Mouse (Mus musculus): ENCODE measurements around the gene Dnaic2. TPM values are rescaled to one million over a fixed set of nuclear protein-coding genes. Genes with fewer than 3 reads are reported as not detected.
A peak's percentile ranks its signal among the peaks of the same experiment; 100 is the strongest.

Dnaic2 gene
- polyA plus RNA-seq, 1 experiment: 1.00 TPM

DNA sequence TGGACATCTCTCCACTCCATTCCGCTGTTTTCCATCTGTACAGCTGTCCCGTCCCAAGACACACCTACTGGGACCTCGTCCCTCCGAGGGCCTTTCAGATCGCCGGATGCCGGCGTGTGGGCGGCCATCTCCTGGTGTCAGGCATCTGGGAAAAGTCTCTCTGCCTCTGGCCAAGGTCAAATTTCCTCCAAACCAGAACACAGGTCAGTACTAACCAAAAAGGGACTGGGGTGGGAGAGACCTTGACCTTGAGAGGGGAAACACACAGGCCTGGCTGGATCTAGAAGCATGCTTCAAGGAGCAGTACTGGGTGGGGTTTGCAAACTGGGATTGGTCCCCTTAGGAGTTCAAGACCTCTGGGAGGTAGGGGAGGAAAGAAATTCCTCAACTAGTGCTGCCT lies 62.5 kb downstream of the Dnaic2 start:
- Histone ChIP-seq H3K4me3 (no peak overlapping the region), H3K27me3 (ENCODE audit: control insufficient read depth, insufficient read depth, insufficient read length) (no peaks in the 10 kb centered on the region), H3K36me3 (ENCODE audit: control insufficient read depth, insufficient read depth) (no peaks in the 10 kb centered on the region), H3K4me2 (ENCODE audit: low read depth) (no peak overlapping the region), H3K79me2 (ENCODE audit: control insufficient read depth, insufficient read depth) (no peaks in the 10 kb centered on the region), H3ac (ENCODE audit: control insufficient read depth, insufficient read length) (no peak overlapping the region)
- no peak for TF ChIP-seq E2F4 (IDR thresholded peaks at IDR 0.05; ENCODE audit: insufficient read depth)
- no peak for TF ChIP-seq REST (IDR thresholded peaks at IDR 0.05; ENCODE audit: insufficient read depth, insufficient read length)
- TF ChIP-seq MAX (IDR thresholded peaks at IDR 0.05; ENCODE audit: low read depth): no peak
- TF ChIP-seq TCF3 (IDR thresholded peaks at IDR 0.05; ENCODE audit: insufficient read length, low read depth): no peak

DNA sequence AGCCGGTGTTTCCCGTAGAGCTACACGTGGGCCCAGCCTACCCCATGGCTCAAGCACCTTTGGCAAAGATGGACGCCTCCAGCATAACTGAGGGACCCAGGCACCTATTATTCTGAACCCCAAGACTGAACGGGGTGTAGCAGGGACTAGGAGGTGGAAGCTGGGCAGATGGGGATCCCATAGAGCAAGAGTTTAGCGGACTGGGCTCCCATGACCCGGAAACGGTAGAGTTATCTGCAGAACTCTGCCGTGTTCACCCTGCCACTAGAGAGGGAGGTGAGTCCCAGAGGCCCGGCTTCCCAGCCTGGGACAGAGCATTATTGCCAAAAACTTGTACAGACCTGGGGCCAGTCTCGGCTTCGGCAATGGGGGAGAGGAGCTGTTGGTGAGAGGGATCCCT lies 63.0 kb downstream of the Dnaic2 start:
- no peak for TF ChIP-seq POLR2A (IDR thresholded peaks at IDR 0.05; ENCODE audit: insufficient read length, low read depth)
- TF ChIP-seq E2F4 (IDR thresholded peaks at IDR 0.05; ENCODE audit: insufficient read depth): no peak
- no peak for TF ChIP-seq SRF (IDR thresholded peaks at IDR 0.05; ENCODE audit: control insufficient read depth, insufficient read length, low read depth)
- TF ChIP-seq MYOD1 (IDR thresholded peaks at IDR 0.05; ENCODE audit: control insufficient read depth in 1 of 3, insufficient read length in 2 of 3, low read depth in 2 of 3): no peak
- H3K4me2 ChIP-seq (ENCODE audit: low read depth): no peak overlapping the region
- no peak overlapping the region for H3ac ChIP-seq (ENCODE audit: control insufficient read depth, insufficient read length)
- no peaks in the 10 kb centered on the region for H3K36me3 ChIP-seq (ENCODE audit: control insufficient read depth, insufficient read depth)
- no peaks in the 10 kb centered on the region for H3K79me2 ChIP-seq (ENCODE audit: control insufficient read depth, insufficient read depth)
- H3K27me3 ChIP-seq (ENCODE audit: control insufficient read depth, insufficient read depth, insufficient read length): no peaks in the 10 kb centered on the region
- H3K4me3 ChIP-seq: no peak overlapping the region

DNA sequence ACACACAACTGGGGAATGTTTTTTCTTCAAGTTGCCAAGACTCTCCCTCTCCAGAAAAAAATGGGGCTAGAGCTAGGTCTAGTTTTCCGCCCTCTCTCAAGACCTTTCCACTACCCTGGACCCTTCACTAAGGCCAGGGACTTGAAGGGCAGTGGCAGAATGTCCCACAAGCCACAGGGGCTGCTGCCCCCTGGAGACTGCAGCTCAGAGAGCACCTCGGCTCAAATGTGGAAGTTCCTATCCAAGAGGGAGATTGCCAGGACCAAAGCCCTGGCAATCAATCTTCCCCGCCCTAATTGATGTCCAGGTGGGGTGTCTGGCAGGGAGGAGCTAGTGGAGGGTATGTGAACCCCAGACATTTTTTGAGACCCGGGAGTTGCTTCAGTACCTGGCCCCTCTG lies 63.6 kb downstream of the Dnaic2 start:
- H3K36me3 ChIP-seq (ENCODE audit: control insufficient read depth, insufficient read depth): no peaks in the 10 kb centered on the region
- no peak overlapping the region for H3K4me3 ChIP-seq
- no peaks in the 10 kb centered on the region for H3K27me3 ChIP-seq (ENCODE audit: control insufficient read depth, insufficient read depth, insufficient read length)

DNA sequence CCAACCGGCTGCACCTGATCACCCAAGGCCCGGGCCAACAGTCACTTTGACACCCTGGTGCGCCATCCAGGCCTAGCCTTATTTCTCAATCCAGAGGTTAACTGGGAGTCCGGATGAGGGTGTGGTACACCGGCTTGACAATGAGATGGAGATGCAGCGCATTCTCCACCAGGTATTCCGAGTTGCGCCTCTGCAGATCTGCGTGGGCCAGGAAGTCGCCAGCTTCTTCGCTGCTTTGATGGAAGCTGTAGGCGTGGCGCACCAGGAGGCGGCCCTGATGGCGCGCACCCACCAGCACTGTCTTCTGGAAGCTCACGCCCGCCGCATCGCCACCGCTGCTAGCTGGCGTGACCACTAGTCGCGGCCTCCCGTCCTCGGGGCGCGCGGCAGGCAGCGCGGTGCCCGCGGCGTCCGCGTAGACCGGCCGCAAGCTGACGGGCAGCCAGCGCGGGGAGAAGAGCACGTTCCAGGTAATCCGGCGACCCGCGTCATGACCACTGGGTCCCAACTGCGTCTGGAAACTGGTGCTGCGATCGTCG lies 64.2 kb downstream of the Dnaic2 start:
- no peak overlapping the region for H3K4me3 ChIP-seq
- no peaks in the 10 kb centered on the region for H3K36me3 ChIP-seq (ENCODE audit: control insufficient read depth, insufficient read depth)
- H3ac ChIP-seq (ENCODE audit: control insufficient read depth, insufficient read length): no peak overlapping the region
- no peaks in the 10 kb centered on the region for H3K27me3 ChIP-seq (ENCODE audit: control insufficient read depth, insufficient read depth, insufficient read length)
- no peak overlapping the region for H3K4me2 ChIP-seq (ENCODE audit: low read depth)
- TF ChIP-seq CEBPB (IDR thresholded peaks at IDR 0.05; ENCODE audit: insufficient read depth, poor library complexity, severe bottlenecking) (no peak), MYOD1 (IDR thresholded peaks at IDR 0.05; ENCODE audit: control insufficient read depth in 1 of 3, insufficient read length in 2 of 3, low read depth in 2 of 3) (no peak), SRF (IDR thresholded peaks at IDR 0.05; ENCODE audit: control insufficient read depth, insufficient read length, low read depth) (no peak), USF1 (IDR thresholded peaks at IDR 0.05; ENCODE audit: low read depth) (no peak), MAX (IDR thresholded peaks at IDR 0.05; ENCODE audit: low read depth) (no peak), TCF12 (IDR thresholded peaks at IDR 0.05; ENCODE audit: insufficient read depth, poor library complexity, severe bottlenecking) (no peak), REST (IDR thresholded peaks at IDR 0.05; ENCODE audit: insufficient read depth, insufficient read length) (no peak), TCF3 (IDR thresholded peaks at IDR 0.05; ENCODE audit: insufficient read length, low read depth) (no peak), E2F4 (IDR thresholded peaks at IDR 0.05; ENCODE audit: insufficient read depth) (no peak), POLR2A (IDR thresholded peaks at IDR 0.05; ENCODE audit: insufficient read length, low read depth) (no peak), MYOG (IDR thresholded peaks at IDR 0.05; ENCODE audit: control insufficient read depth in 1 of 3, insufficient read depth in 1 of 3, insufficient read length in 2 of 3, low read depth in 2 of 3) (no peak), POLR2AphosphoS2 (IDR thresholded peaks at IDR 0.05; ENCODE audit: insufficient read length, low read depth) (no peak)
- no peaks in the 10 kb centered on the region for H3K79me2 ChIP-seq (ENCODE audit: control insufficient read depth, insufficient read depth)

More for the DNA sequence above, 63.6 kb downstream of the Dnaic2 start:
- TF ChIP-seq E2F4 (IDR thresholded peaks at IDR 0.05; ENCODE audit: insufficient read depth): no peak
- no peak for TF ChIP-seq CEBPB (IDR thresholded peaks at IDR 0.05; ENCODE audit: insufficient read depth, poor library complexity, severe bottlenecking)
- TF ChIP-seq POLR2A (IDR thresholded peaks at IDR 0.05; ENCODE audit: insufficient read length, low read depth): no peak
- TF ChIP-seq USF1 (IDR thresholded peaks at IDR 0.05; ENCODE audit: low read depth): no peak
- TF ChIP-seq SRF (IDR thresholded peaks at IDR 0.05; ENCODE audit: control insufficient read depth, insufficient read length, low read depth): no peak
- no peak for TF ChIP-seq MAX (IDR thresholded peaks at IDR 0.05; ENCODE audit: low read depth)
- no peak for TF ChIP-seq MYOG (IDR thresholded peaks at IDR 0.05; ENCODE audit: control insufficient read depth in 1 of 3, insufficient read depth in 1 of 3, insufficient read length in 2 of 3, low read depth in 2 of 3)
- no peak for TF ChIP-seq MYOD1 (IDR thresholded peaks at IDR 0.05; ENCODE audit: control insufficient read depth in 1 of 3, insufficient read length in 2 of 3, low read depth in 2 of 3)
- no peak for TF ChIP-seq REST (IDR thresholded peaks at IDR 0.05; ENCODE audit: insufficient read depth, insufficient read length)
- no peak for TF ChIP-seq POLR2AphosphoS2 (IDR thresholded peaks at IDR 0.05; ENCODE audit: insufficient read length, low read depth)
- TF ChIP-seq TCF12 (IDR thresholded peaks at IDR 0.05; ENCODE audit: insufficient read depth, poor library complexity, severe bottlenecking): no peak
- no peak for TF ChIP-seq TCF3 (IDR thresholded peaks at IDR 0.05; ENCODE audit: insufficient read length, low read depth)
- Histone ChIP-seq H3K4me2 (ENCODE audit: low read depth) (no peak overlapping the region), H3K79me2 (ENCODE audit: control insufficient read depth, insufficient read depth) (no peaks in the 10 kb centered on the region), H3ac (ENCODE audit: control insufficient read depth, insufficient read length) (no peak overlapping the region)

DNA sequence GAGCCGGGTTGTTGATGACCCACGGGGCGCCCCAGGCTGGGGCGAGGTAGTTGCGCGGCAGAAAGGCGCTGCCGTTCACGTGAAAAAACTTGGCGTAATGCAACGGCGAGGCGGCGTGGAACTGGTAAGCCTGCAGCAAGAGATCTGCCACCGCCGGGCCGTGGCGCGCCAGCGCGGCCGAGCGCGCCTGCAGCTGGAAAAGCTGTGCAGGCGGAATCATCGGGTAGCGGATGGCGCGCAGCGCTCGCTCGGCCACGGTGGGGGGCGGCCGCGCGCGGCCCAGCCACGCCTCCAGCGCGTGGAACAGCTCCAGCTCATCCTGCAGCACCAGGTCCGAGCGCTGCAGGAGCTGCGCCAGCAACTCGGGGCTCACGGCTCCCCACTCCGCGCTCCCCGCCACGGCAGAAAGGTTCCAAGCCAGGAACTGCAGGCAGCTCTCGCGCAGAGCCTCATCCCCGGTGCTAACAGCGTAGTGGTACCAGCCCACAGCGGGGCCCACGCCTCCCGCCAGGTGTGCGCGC lies 64.7 kb downstream of the Dnaic2 start:
- Histone ChIP-seq H3K4me2 (ENCODE audit: low read depth) (peak overlapping the region; percentile 75), H3K4me3 (no peak overlapping the region), H3K27me3 (ENCODE audit: control insufficient read depth, insufficient read depth, insufficient read length) (no peaks in the 10 kb centered on the region), H3K79me2 (ENCODE audit: control insufficient read depth, insufficient read depth) (no peaks in the 10 kb centered on the region), H3K36me3 (ENCODE audit: control insufficient read depth, insufficient read depth) (no peaks in the 10 kb centered on the region), H3ac (ENCODE audit: control insufficient read depth, insufficient read length) (no peak overlapping the region)
- no peak for TF ChIP-seq TCF3 (IDR thresholded peaks at IDR 0.05; ENCODE audit: insufficient read length, low read depth)
- TF ChIP-seq TCF12 (IDR thresholded peaks at IDR 0.05; ENCODE audit: insufficient read depth, poor library complexity, severe bottlenecking): no peak
- no peak for TF ChIP-seq POLR2A (IDR thresholded peaks at IDR 0.05; ENCODE audit: insufficient read length, low read depth)
- TF ChIP-seq REST (IDR thresholded peaks at IDR 0.05; ENCODE audit: insufficient read depth, insufficient read length): no peak
- no peak for TF ChIP-seq MYOD1 (IDR thresholded peaks at IDR 0.05; ENCODE audit: control insufficient read depth in 1 of 3, insufficient read length in 2 of 3, low read depth in 2 of 3)
- TF ChIP-seq MYOG (IDR thresholded peaks at IDR 0.05; ENCODE audit: control insufficient read depth in 1 of 3, insufficient read depth in 1 of 3, insufficient read length in 2 of 3, low read depth in 2 of 3): no peak
- no peak for TF ChIP-seq MAX (IDR thresholded peaks at IDR 0.05; ENCODE audit: low read depth)
- TF ChIP-seq CEBPB (IDR thresholded peaks at IDR 0.05; ENCODE audit: insufficient read depth, poor library complexity, severe bottlenecking): no peak
- no peak for TF ChIP-seq POLR2AphosphoS2 (IDR thresholded peaks at IDR 0.05; ENCODE audit: insufficient read length, low read depth)
- no peak for TF ChIP-seq E2F4 (IDR thresholded peaks at IDR 0.05; ENCODE audit: insufficient read depth)
- no peak for TF ChIP-seq USF1 (IDR thresholded peaks at IDR 0.05; ENCODE audit: low read depth)
- no peak for TF ChIP-seq SRF (IDR thresholded peaks at IDR 0.05; ENCODE audit: control insufficient read depth, insufficient read length, low read depth)

All from myocyte (in vitro differentiated cells).